Mouse (Mus musculus) cerebellum, adult 2 months (tissue): Measurements from ENCODE around the gene Ism2.

Source experiments
- CTCF ChIP-seq: fragments of 200-500 bp; IDR thresholded peaks from 2 replicates; pipeline ENCODE4 v1.5.1; 2011; ENCODE audit warnings: low read depth, mild to moderate bottlenecking, control low read depth, low read length, moderate library complexity, borderline replicate concordance; ENCODE audit not compliant: insufficient read depth
- POLR2A ChIP-seq: fragments of 200-500 bp; IDR thresholded peaks from 2 replicates; pipeline ENCODE4 v1.6.1; 2011; ENCODE audit warnings: low read length, control low read depth, borderline replicate concordance; ENCODE audit not compliant: insufficient read depth

- TF ChIP-seq POLR2A = no peak
- TF ChIP-seq CTCF = no peak
Observed at GRCm38 (mm10) chr12:87236882-87237483, 62.5 kb downstream of the Ism2 start.
